Mouse (Mus musculus): ENCODE measurements around the gene Arhgef26. TPM values are rescaled to one million over a fixed set of nuclear protein-coding genes. Genes with fewer than 3 reads are reported as not detected.
A peak's percentile ranks its signal among the peaks of the same experiment; 100 is the strongest.

The Arhgef26 gene
- total and polyA plus RNA-seq, 2 experiments from 2014 or later = 1.9 to 7.5 TPM

DNA sequence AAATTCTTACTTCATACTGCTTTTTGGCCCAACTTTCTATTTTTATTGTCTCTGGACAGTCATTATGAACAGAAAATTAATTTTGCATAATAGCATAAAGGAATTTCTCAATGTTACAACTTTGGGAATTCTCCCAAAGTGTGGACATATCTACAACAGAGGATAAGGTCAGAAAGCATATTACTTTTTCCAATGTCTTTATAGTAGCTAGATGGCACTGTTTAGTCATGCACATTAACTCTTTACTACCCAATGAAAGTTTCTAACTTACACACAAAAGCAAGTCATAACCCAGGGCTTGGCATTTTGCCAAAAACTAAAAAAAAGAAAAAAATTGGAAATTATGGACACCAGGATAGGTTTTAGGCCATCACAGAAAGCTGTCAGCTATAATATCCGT is 132.0 kb downstream of the Arhgef26 start:
- Histone ChIP-seq H3K27me3 (ENCODE audit: control insufficient read depth, insufficient read depth, low read length) (no peaks in the 10 kb centered on the region), H3K4me3 (ENCODE audit: low read depth, low read length) (no peak overlapping the region), H3K36me3 (replicated peaks; ENCODE audit: control insufficient read depth, insufficient read depth, low read length) (peaks cover 80% of the 10 kb centered on the region), H3K4me1 (ENCODE audit: control insufficient read depth, insufficient read depth) (no peaks in the 10 kb centered on the region), H3K4me2 (ENCODE audit: low read depth, low read length) (no peak overlapping the region), H3K27ac (ENCODE audit: low read depth) (no peak overlapping the region), H3K9ac (replicated peaks; ENCODE audit: low read depth, low read length) (no peak overlapping the region), H3K9me3 (replicated peaks; ENCODE audit: control insufficient read depth, low read length) (no peaks in the 10 kb centered on the region)
- no peak for DNase-seq (ENCODE audit: low spot score)
- no peak for ATAC-seq (ENCODE audit: insufficient read depth, low read depth)
- no peak for TF ChIP-seq EP300 (IDR thresholded peaks at IDR 0.05; ENCODE audit: low read depth)
- TF ChIP-seq CTCF (IDR thresholded peaks at IDR 0.05; ENCODE audit: low read depth) = no peak
- 87% methylated on average over 1 of the region's 1 CpGs for WGBS

DNA sequence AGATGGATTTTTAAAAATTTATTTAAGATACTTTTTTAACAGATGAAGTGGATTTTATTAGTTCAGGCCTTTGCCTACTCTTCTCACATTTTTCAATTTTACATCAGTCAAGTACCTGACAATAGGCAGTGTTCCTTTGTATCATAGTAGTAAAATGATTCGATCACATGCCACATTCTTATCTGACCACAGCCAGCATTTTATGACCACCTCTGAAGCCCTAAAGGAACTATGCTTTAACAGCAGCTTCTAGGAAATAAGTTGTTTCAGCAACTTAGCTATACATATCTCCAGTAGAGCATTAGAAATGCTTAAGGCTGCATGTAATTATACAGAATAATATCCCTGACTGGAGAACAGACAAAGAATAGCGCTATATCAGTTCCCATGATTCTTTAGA is 146.2 kb downstream of the Arhgef26 start:
- 93% methylated on average over 2 of the region's 2 CpGs for WGBS
- Histone ChIP-seq H3K4me3 (ENCODE audit: low read depth, low read length) (no peak overlapping the region), H3K9me3 (replicated peaks; ENCODE audit: control insufficient read depth, low read length) (no peaks in the 10 kb centered on the region), H3K27me3 (ENCODE audit: control insufficient read depth, insufficient read depth, low read length) (no peaks in the 10 kb centered on the region), H3K9ac (replicated peaks; ENCODE audit: low read depth, low read length) (no peak overlapping the region), H3K4me1 (ENCODE audit: control insufficient read depth, insufficient read depth) (no peaks in the 10 kb centered on the region), H3K36me3 (replicated peaks; ENCODE audit: control insufficient read depth, insufficient read depth, low read length) (peaks cover 55% of the 10 kb centered on the region), H3K27ac (ENCODE audit: low read depth) (no peak overlapping the region), H3K4me2 (ENCODE audit: low read depth, low read length) (no peak overlapping the region)
- TF ChIP-seq CTCF (IDR thresholded peaks at IDR 0.05; ENCODE audit: low read depth) (no peak), EP300 (IDR thresholded peaks at IDR 0.05; ENCODE audit: low read depth) (no peak)
- no peak for DNase-seq (ENCODE audit: low spot score)
- no peak for ATAC-seq (ENCODE audit: insufficient read depth, low read depth)

DNA sequence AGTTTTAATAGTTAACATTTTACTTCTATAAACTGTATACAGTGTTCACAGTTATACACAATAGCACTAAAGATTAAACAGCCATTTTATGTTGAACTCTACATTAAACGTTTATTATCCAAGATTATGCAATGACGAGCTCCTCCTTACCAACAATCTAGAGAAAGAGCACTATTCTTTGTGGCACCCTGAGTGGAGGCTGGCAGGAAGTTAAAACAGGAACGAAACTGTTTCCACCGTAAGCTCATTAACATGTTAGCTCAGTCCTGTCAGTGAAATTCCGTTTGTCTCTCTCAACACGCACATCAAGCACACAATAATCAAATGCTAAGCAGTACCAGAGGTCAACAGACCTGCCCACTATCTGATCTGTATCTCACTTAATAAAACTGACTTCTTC is 154.4 kb downstream of the Arhgef26 start:
- Histone ChIP-seq H3K27me3 (ENCODE audit: control insufficient read depth, insufficient read depth, low read length) (no peaks in the 10 kb centered on the region), H3K9me3 (replicated peaks; ENCODE audit: control insufficient read depth, low read length) (no peaks in the 10 kb centered on the region), H3K4me1 (ENCODE audit: control insufficient read depth, insufficient read depth) (no peaks in the 10 kb centered on the region), H3K4me3 (ENCODE audit: low read depth, low read length) (no peak overlapping the region), H3K36me3 (replicated peaks; ENCODE audit: control insufficient read depth, insufficient read depth, low read length) (peaks cover 58% of the 10 kb centered on the region), H3K4me2 (ENCODE audit: low read depth, low read length) (no peak overlapping the region), H3K9ac (replicated peaks; ENCODE audit: low read depth, low read length) (no peak overlapping the region), H3K27ac (ENCODE audit: low read depth) (no peak overlapping the region)
- ATAC-seq (ENCODE audit: insufficient read depth, low read depth) = no peak
- 81% methylated on average over 6 of the region's 6 CpGs for WGBS
- DNase-seq (ENCODE audit: low spot score) = no peak
- no peak for TF ChIP-seq EP300 (IDR thresholded peaks at IDR 0.05; ENCODE audit: low read depth)
- TF ChIP-seq CTCF (IDR thresholded peaks at IDR 0.05; ENCODE audit: low read depth) = no peak

DNA sequence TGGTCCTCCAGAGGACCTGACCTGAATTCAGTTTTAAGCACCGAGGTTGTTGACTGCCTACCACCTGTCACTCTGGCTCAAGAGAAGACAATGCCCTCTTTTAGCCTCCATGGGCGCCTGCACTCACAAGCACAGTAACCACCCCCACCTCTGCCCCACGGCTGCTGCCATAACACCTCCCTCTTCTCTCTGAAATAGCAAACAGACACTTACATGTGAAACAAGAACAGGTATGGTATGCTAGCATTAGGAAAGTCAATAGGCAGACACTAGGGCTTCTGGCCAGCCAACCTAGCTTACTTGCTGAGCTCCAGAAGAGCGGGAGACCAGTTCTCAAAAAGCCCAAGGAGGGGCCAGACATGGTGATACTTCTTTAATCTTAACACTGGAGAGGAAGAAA is 161.2 kb downstream of the Arhgef26 start:
- Histone ChIP-seq H3K9ac (replicated peaks; ENCODE audit: low read depth, low read length) (no peak overlapping the region), H3K27me3 (ENCODE audit: control insufficient read depth, insufficient read depth, low read length) (no peaks in the 10 kb centered on the region), H3K4me1 (ENCODE audit: control insufficient read depth, insufficient read depth) (no peaks in the 10 kb centered on the region), H3K9me3 (replicated peaks; ENCODE audit: control insufficient read depth, low read length) (no peaks in the 10 kb centered on the region), H3K4me3 (ENCODE audit: low read depth, low read length) (no peak overlapping the region), H3K36me3 (replicated peaks; ENCODE audit: control insufficient read depth, insufficient read depth, low read length) (peaks cover 50% of the 10 kb centered on the region), H3K27ac (ENCODE audit: low read depth) (no peak overlapping the region), H3K4me2 (ENCODE audit: low read depth, low read length) (no peak overlapping the region)
- ATAC-seq (ENCODE audit: insufficient read depth, low read depth) (no peak), DNase-seq (ENCODE audit: low spot score) (no peak)
- WGBS = 74% methylated on average over 4 of the region's 4 CpGs
- no peak for TF ChIP-seq EP300 (IDR thresholded peaks at IDR 0.05; ENCODE audit: low read depth)
- no peak for TF ChIP-seq CTCF (IDR thresholded peaks at IDR 0.05; ENCODE audit: low read depth)

DNA sequence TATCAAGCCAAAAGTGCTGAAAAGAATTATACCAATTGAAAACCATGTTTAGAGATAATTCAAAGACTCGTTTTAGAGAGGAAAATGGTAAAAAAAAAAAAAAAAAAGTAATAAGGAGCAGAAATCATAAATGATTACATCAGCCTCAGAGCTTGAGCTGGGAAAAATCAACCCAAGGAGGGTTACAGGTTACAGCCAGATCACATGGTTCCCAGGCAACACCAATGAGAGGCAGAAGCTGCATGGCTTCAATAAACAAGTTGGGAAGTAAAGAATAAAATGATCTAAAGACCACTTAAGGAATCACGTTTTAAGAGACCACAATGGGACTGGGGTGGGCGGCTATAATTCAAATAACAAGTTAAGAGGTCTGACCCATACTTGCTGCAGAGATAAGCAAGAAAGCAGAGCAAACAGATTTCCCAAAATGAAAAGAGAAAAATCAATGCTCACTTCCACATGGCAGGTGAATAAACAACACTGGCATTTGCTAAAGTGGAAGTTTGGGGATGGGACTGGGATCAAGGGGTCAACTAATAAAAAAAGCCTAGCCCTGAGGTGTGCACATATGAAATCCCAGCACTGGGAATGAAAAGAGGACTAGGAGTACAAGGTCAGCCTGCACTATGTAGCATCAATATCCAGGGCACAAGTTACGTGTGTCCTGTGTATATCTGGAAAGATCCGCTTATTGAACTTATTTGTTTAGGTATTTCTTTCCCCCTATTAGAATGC is 167.2 kb downstream of the Arhgef26 start:
- Histone ChIP-seq H3K27ac (ENCODE audit: low read depth) (no peak overlapping the region), H3K36me3 (replicated peaks; ENCODE audit: control insufficient read depth, insufficient read depth, low read length) (peaks cover 16% of the 10 kb centered on the region), H3K27me3 (ENCODE audit: control insufficient read depth, insufficient read depth, low read length) (no peaks in the 10 kb centered on the region), H3K4me3 (ENCODE audit: low read depth, low read length) (peak overlapping the region; percentile 96), H3K9ac (replicated peaks; ENCODE audit: low read depth, low read length) (no peak overlapping the region), H3K4me2 (ENCODE audit: low read depth, low read length) (peak overlapping the region; percentile 67), H3K4me1 (ENCODE audit: control insufficient read depth, insufficient read depth) (peaks cover 10% of the 10 kb centered on the region), H3K9me3 (replicated peaks; ENCODE audit: control insufficient read depth, low read length) (no peaks in the 10 kb centered on the region)
- 75% methylated on average over 5 of the region's 5 CpGs for WGBS
- DNase-seq (ENCODE audit: low spot score) = no peak
- ATAC-seq (ENCODE audit: insufficient read depth, low read depth) = no peak
- TF ChIP-seq EP300 (IDR thresholded peaks at IDR 0.05; ENCODE audit: low read depth) (no peak), CTCF (IDR thresholded peaks at IDR 0.05; ENCODE audit: low read depth) (no peak)
